Mouse (Mus musculus) spleen, adult 2 months (tissue): ENCODE measurements around the gene Pecam1. TPM values are rescaled to one million over a fixed set of nuclear protein-coding genes. Genes with fewer than 3 reads are reported as not detected.

ENCODE experiments used
- DNase-seq, 2 experiments: peaks; one replicate each; pipeline versions ENCODE4 v3.0.0 to v3.0.0-alpha.2; 2012 to 2021; ENCODE audit warnings: low spot score in 2 of 2, low read depth in 1 of 2
- H3K27ac ChIP-seq: fragments of 200-500 bp; 2 replicates; pipeline ENCODE4 v1.5.1; 2012; ENCODE audit warnings: low read length, inconsistent platforms; ENCODE audit not compliant: insufficient read depth
- H3K27me3 ChIP-seq: fragments of 200-500 bp; 2 replicates; pipeline ENCODE4 v1.6.1; 2012; ENCODE audit warnings: mild to moderate bottlenecking, moderate library complexity, low read length, inconsistent platforms; ENCODE audit not compliant: control insufficient read depth, insufficient read depth
- H3K36me3 ChIP-seq: fragments of 200-500 bp; 2 replicates; pipeline ENCODE4 v1.6.1; 2012; ENCODE audit warnings: mild to moderate bottlenecking, low read length, inconsistent platforms; ENCODE audit not compliant: control insufficient read depth, insufficient read depth
- H3K4me1 ChIP-seq: fragments of 200-500 bp; 2 replicates; pipeline ENCODE4 v1.6.1; 2011; ENCODE audit warnings: inconsistent platforms; ENCODE audit not compliant: control insufficient read depth, insufficient read depth, insufficient read length
- H3K4me3 ChIP-seq: fragments of 200-500 bp; 2 replicates; pipeline ENCODE4 v1.5.1; 2011; ENCODE audit warnings: mild to moderate bottlenecking, inconsistent platforms; ENCODE audit not compliant: insufficient read depth, insufficient read length; ENCODE audit errors: extremely low read depth
- CTCF ChIP-seq: fragments of 200-500 bp; IDR thresholded peaks from 2 replicates; pipeline ENCODE4 v1.5.1; 2011; ENCODE audit warnings: mild to moderate bottlenecking, inconsistent platforms; ENCODE audit not compliant: insufficient read depth, insufficient read length, insufficient replicate concordance; ENCODE audit errors: extremely low read depth
- POLR2A ChIP-seq: fragments of 200-500 bp; IDR thresholded peaks from 2 replicates; pipeline ENCODE4 v1.6.1; 2011; ENCODE audit warnings: low read depth, low read length, inconsistent platforms
- WGBS: fragments of 180-500 bp; shearing (Covaris S2); methylation state at CpG from one replicate; pipeline ENCODE4 v1.1.7; 2018; 5-methylcytosine and 5-hydroxymethylcytosine counted together
- polyA plus RNA-seq: library from polyadenylated mRNA; depleted of rRNA; stranded (reverse); fragments of >200 nt; gene quantifications from 2 replicates; pipeline ENCODE4 v1.2.3, GENCODE M21; 2012

Gene Pecam1
- polyA plus RNA-seq, 1 experiment = 43.5 TPM

DNA sequence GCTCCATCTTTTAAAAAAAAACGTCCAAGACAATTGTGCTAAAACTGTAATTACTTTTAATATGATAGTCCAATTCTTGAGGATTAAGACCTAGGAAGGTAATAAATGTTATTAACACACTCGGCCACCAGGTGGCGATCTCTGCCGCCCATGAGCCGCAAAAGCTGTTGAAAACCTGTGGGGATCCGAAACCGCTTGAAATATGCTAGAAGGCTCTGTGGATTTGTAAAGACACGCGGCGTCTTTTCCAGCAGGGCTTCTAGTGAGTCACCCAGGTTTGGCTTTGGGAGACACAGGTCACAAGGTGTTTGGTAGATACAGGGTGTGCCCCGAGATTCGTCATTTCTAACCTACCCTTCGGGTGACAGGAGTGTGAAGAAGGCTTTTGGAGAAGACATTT lies 102.1 kb downstream of the Pecam1 start:
- TF ChIP-seq POLR2A (no peak), CTCF (peak; percentile 91; the same call in 1 of the 2 replicates)
- H3K4me1 ChIP-seq = peaks cover 4% of the 10 kb centered on the region; the same call in 1 of the 2 replicates
- H3K4me3 ChIP-seq = no peak overlapping the region
- no peaks in the 10 kb centered on the region for H3K27me3 ChIP-seq
- H3K36me3 ChIP-seq = no peaks in the 10 kb centered on the region
- no peak overlapping the region for H3K27ac ChIP-seq
- DNase-seq = peak; percentile 63 to 76
- 14% methylated on average over 13 of the region's 13 CpGs for WGBS

- TF ChIP-seq POLR2A (no peak), CTCF (no peak)
- no peak overlapping the region for H3K27ac ChIP-seq
- H3K4me1 ChIP-seq = no peaks in the 10 kb centered on the region
- DNase-seq = no peak
- H3K4me3 ChIP-seq = no peak overlapping the region
- no peaks in the 10 kb centered on the region for H3K27me3 ChIP-seq
- H3K36me3 ChIP-seq = no peaks in the 10 kb centered on the region
- 94% methylated on average over 8 of the region's 8 CpGs for WGBS
Measured at GRCm38 (mm10) chr11:106642966-106643637, 107.3 kb downstream of the Pecam1 start.

DNA sequence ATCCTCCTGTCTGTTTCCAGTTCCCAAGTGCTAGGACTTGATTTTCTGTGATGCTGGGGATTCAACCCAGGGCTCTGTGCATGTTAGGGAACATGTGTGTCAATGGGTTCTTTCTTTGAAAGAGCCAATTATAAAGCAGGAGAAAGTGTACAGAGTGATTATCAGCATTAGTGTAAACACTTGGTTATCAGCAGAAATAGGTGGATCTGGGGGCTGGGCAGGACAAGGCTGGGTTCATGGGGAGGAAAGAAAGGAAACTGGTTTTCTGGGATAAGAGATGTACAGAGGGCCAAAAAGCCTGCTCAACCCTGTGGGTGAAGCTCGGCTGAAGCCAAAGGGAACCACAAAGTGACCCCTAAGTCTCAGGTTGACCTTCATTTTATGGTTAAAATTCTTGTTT lies 108.8 kb downstream of the Pecam1 start:
- Histone ChIP-seq H3K4me1 (no peaks in the 10 kb centered on the region), H3K36me3 (no peaks in the 10 kb centered on the region), H3K27me3 (no peaks in the 10 kb centered on the region), H3K27ac (no peak overlapping the region), H3K4me3 (no peak overlapping the region)
- DNase-seq = no peak
- 84% methylated on average over 1 of the region's 1 CpGs for WGBS
- no peak for TF ChIP-seq POLR2A
- no peak for TF ChIP-seq CTCF

DNA sequence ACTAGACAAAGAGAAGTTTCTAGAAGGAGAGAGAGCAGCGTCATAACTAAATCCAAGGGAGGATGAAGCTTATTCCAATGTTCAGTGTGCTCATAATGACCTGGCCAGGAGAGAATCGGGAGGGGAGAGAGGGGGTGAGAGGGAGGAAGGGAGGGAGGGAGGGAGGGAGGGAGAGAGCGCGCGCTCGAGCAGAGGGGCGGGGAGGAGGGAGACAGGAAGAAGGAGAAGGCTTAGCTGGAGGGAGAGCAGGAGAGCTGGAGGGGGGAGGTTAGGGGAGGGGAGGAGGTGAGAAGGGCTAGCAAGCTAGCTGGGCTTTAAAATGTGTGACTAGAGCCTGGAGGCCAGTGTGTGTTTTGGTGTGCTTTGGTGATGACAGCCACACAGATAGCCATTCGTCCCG lies 110.4 kb downstream of the Pecam1 start:
- no peaks in the 10 kb centered on the region for H3K27me3 ChIP-seq
- H3K36me3 ChIP-seq = no peaks in the 10 kb centered on the region
- no peak overlapping the region for H3K4me3 ChIP-seq
- WGBS = 40% methylated on average over 8 of the region's 9 CpGs
- no peak for TF ChIP-seq CTCF
- no peak for TF ChIP-seq POLR2A
- no peak overlapping the region for H3K27ac ChIP-seq
- no peaks in the 10 kb centered on the region for H3K4me1 ChIP-seq
- no peak for DNase-seq

DNA sequence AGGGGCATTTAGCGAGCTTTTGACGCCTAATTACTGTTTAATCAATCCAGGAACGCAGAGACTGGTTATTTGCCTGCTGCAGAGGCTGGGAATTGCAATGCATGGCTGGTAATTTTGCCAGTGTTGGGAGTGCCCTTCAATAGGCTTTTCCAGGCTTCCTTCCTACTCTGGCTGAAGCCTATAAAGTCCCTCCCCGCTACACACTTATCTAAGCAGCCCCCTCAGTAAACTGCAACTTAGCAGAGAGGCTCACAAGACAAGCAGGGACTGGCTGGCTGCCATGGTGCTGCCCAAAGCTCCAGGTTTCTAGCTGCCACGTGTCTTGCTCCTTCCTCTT lies 111.1 kb downstream of the Pecam1 start:
- H3K36me3 ChIP-seq = no peaks in the 10 kb centered on the region
- no peak for TF ChIP-seq CTCF
- no peak for TF ChIP-seq POLR2A
- H3K4me1 ChIP-seq = no peaks in the 10 kb centered on the region
- no peaks in the 10 kb centered on the region for H3K27me3 ChIP-seq
- H3K27ac ChIP-seq = no peak overlapping the region
- DNase-seq = no peak
- no peak overlapping the region for H3K4me3 ChIP-seq
- WGBS = 68% methylated on average over 5 of the region's 5 CpGs

- no peak for DNase-seq
- Histone ChIP-seq H3K27ac (no peak overlapping the region), H3K4me1 (no peaks in the 10 kb centered on the region), H3K36me3 (no peaks in the 10 kb centered on the region), H3K27me3 (no peaks in the 10 kb centered on the region), H3K4me3 (no peak overlapping the region)
- WGBS = 79% methylated on average over 9 of the region's 9 CpGs
- TF ChIP-seq POLR2A (no peak), CTCF (no peak)
Measured at GRCm38 (mm10) chr11:106638551-106639355, 111.7 kb downstream of the Pecam1 start.

DNA sequence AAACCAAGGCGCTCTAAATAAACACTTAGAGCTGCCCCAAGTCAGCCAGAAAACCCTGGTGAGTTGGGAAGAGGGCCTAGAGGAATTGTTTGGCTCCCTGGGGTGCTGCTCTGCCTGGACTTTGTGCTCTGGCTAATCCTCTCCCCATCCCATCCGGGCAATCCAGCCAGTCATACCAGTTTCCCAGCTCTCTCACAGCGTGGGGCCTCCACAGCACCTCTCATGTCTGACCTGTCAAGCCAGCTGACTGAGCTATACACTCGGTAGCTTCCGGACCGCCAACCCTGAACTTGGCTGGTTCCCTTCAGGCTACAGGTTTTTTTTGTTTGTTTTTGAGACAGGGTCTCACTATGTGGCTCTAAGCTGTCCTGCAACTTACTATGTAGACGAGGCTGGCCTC lies 112.7 kb downstream of the Pecam1 start:
- no peak overlapping the region for H3K27ac ChIP-seq
- no peaks in the 10 kb centered on the region for H3K4me1 ChIP-seq
- H3K4me3 ChIP-seq = no peak overlapping the region
- 77% methylated on average over 7 of the region's 7 CpGs for WGBS
- no peaks in the 10 kb centered on the region for H3K27me3 ChIP-seq
- TF ChIP-seq CTCF (no peak), POLR2A (no peak)
- H3K36me3 ChIP-seq = no peaks in the 10 kb centered on the region
- DNase-seq = no peak
